Mouse (Mus musculus) testis, adult 2 months (tissue): ENCODE measurements around the gene Chst11. TPM values are rescaled to one million over a fixed set of nuclear protein-coding genes. Genes with fewer than 3 reads are reported as not detected.
A peak's percentile ranks its signal among the peaks of the same experiment; 100 is the strongest.

Experiments
- H3K27ac ChIP-seq: fragments of 200-500 bp; 2 replicates; pipeline ENCODE4 v1.5.1; 2012; ENCODE audit warnings: low read depth, low read length; ENCODE audit not compliant: control insufficient read depth, insufficient read depth
- H3K27me3 ChIP-seq: fragments of 200-500 bp; 2 replicates; pipeline ENCODE4 v1.6.1; 2012; ENCODE audit warnings: mild to moderate bottlenecking, low read length, moderate library complexity; ENCODE audit not compliant: control insufficient read depth, insufficient read depth
- H3K36me3 ChIP-seq: fragments of 200-500 bp; 2 replicates; pipeline ENCODE4 v1.6.1; 2012; ENCODE audit warnings: mild to moderate bottlenecking, low read length; ENCODE audit not compliant: control insufficient read depth, insufficient read depth
- H3K4me1 ChIP-seq: fragments of 200-500 bp; 2 replicates; pipeline ENCODE4 v1.6.1; 2012; ENCODE audit warnings: low read length; ENCODE audit not compliant: control insufficient read depth, insufficient read depth
- H3K4me3 ChIP-seq: fragments of 200-500 bp; 2 replicates; pipeline ENCODE4 v1.5.1; 2012; ENCODE audit warnings: low read depth, mild to moderate bottlenecking, low read length, moderate library complexity, mixed read lengths; ENCODE audit not compliant: control insufficient read depth
- CTCF ChIP-seq: fragments of 200-500 bp; IDR thresholded peaks from 2 replicates; pipeline ENCODE4 v1.5.1; 2012; ENCODE audit warnings: low read depth, mild to moderate bottlenecking, inconsistent platforms, low read length, moderate library complexity; ENCODE audit not compliant: control insufficient read depth, insufficient read depth, insufficient replicate concordance
- POLR2A ChIP-seq: fragments of 200-500 bp; IDR thresholded peaks from 2 replicates; pipeline ENCODE4 v1.6.1; 2012; ENCODE audit warnings: low read depth, mild to moderate bottlenecking, inconsistent platforms, low read length, moderate library complexity; ENCODE audit not compliant: control insufficient read depth
- polyA plus RNA-seq: library from polyadenylated mRNA; depleted of rRNA; stranded (reverse); fragments of >200 nt; gene quantifications from 2 replicates; pipeline ENCODE4 v1.2.3, GENCODE M21; 2012

Chst11 gene
- polyA plus RNA-seq, 1 experiment = 0.67 TPM

GRCm38 (mm10) chr10:83134896-83135295, 149.6 kb downstream of the Chst11 start:
- TF ChIP-seq CTCF = no peak
- no peak for TF ChIP-seq POLR2A
- no peak overlapping the region for H3K27ac ChIP-seq
- no peaks in the 10 kb centered on the region; the same call in 1 of the 2 replicates for H3K4me1 ChIP-seq
- H3K36me3 ChIP-seq = no peaks in the 10 kb centered on the region
- H3K27me3 ChIP-seq = no peaks in the 10 kb centered on the region
- no peak overlapping the region; the same call in none of the 2 replicates for H3K4me3 ChIP-seq

- TF ChIP-seq POLR2A (no peak), CTCF (no peak)
- Histone ChIP-seq H3K27ac (no peak overlapping the region), H3K4me3 (no peak overlapping the region), H3K36me3 (no peaks in the 10 kb centered on the region), H3K4me1 (no peaks in the 10 kb centered on the region), H3K27me3 (no peaks in the 10 kb centered on the region)
These were observed 150.7 kb downstream of the Chst11 start for GRCm38 (mm10) chr10:83135963-83136362.

GRCm38 (mm10) chr10:83137103-83137502, 151.8 kb downstream of the Chst11 start:
- Histone ChIP-seq H3K4me3 (no peak overlapping the region), H3K36me3 (no peaks in the 10 kb centered on the region), H3K4me1 (no peaks in the 10 kb centered on the region; the same call in 1 of the 2 replicates), H3K27ac (no peak overlapping the region), H3K27me3 (no peaks in the 10 kb centered on the region)
- TF ChIP-seq POLR2A (no peak), CTCF (no peak)

- Histone ChIP-seq H3K27me3 (no peaks in the 10 kb centered on the region), H3K36me3 (no peaks in the 10 kb centered on the region), H3K27ac (no peak overlapping the region), H3K4me3 (no peak overlapping the region), H3K4me1 (no peaks in the 10 kb centered on the region; the same call in 1 of the 2 replicates)
- TF ChIP-seq CTCF (no peak), POLR2A (no peak)
These were observed 154.0 kb downstream of the Chst11 start for GRCm38 (mm10) chr10:83139276-83139675.

- no peak overlapping the region for H3K27ac ChIP-seq
- H3K27me3 ChIP-seq = no peaks in the 10 kb centered on the region
- peak overlapping the region; percentile 79 for H3K4me3 ChIP-seq
- no peaks in the 10 kb centered on the region for H3K36me3 ChIP-seq
- TF ChIP-seq CTCF (no peak), POLR2A (no peak)
- no peaks in the 10 kb centered on the region; the same call in 1 of the 2 replicates for H3K4me1 ChIP-seq
These were observed 155.1 kb downstream of the Chst11 start for GRCm38 (mm10) chr10:83140258-83140936.

- no peaks in the 10 kb centered on the region for H3K36me3 ChIP-seq
- no peaks in the 10 kb centered on the region for H3K27me3 ChIP-seq
- no peak for TF ChIP-seq CTCF
- TF ChIP-seq POLR2A = no peak
- H3K4me3 ChIP-seq = peak overlapping the region; percentile 79
- no peaks in the 10 kb centered on the region; the same call in 1 of the 2 replicates for H3K4me1 ChIP-seq
- H3K27ac ChIP-seq = no peak overlapping the region; the same call in 1 of the 2 replicates
These were observed 156.1 kb downstream of the Chst11 start for GRCm38 (mm10) chr10:83141434-83141833.

- Histone ChIP-seq H3K36me3 (no peaks in the 10 kb centered on the region), H3K27me3 (no peaks in the 10 kb centered on the region), H3K4me3 (peak overlapping the region; percentile 79), H3K4me1 (no peaks in the 10 kb centered on the region; the same call in 1 of the 2 replicates), H3K27ac (peak overlapping the region; percentile 15; the same call in 1 of the 2 replicates)
- TF ChIP-seq CTCF = no peak
- no peak for TF ChIP-seq POLR2A
These were observed 157.8 kb downstream of the Chst11 start for GRCm38 (mm10) chr10:83143049-83143448.
